Mouse (Mus musculus) forebrain, postnatal 0 days (tissue): ENCODE results near the gene Kif6. TPM values are rescaled to one million over a fixed set of nuclear protein-coding genes. Genes with fewer than 3 reads are reported as not detected.

Experiments used
- ATAC-seq: fragments of 200-750 bp; cut with Nextera tagmentation; 2 replicates; pipeline ENCODE4 v1.8.0; 2017; ENCODE audit warnings: mild to moderate bottlenecking, moderate library complexity
- DNase-seq: peaks from one replicate; pipeline ENCODE4 v3.0.0-alpha.2; 2015
- H3K27ac ChIP-seq: fragments of 300-500 bp; sonication (generic); 2 replicates; pipeline ENCODE4 v1.5.1; 2014; ENCODE audit warnings: low read depth, mild to moderate bottlenecking, antibody characterized with exemption, low read length, moderate library complexity, mixed read lengths
- H3K27me3 ChIP-seq: fragments of 300-500 bp; sonication (generic); 2 replicates; pipeline ENCODE4 v1.6.1; 2014; ENCODE audit warnings: mild to moderate bottlenecking, low read length, mixed read lengths; ENCODE audit not compliant: insufficient read depth
- H3K36me3 ChIP-seq: fragments of 300-500 bp; sonication (generic); 2 replicates; pipeline ENCODE4 v1.6.1; 2014; ENCODE audit warnings: mild to moderate bottlenecking, moderate library complexity; ENCODE audit not compliant: insufficient read depth
- H3K4me1 ChIP-seq: fragments of 300-500 bp; sonication (generic); 2 replicates; pipeline ENCODE4 v1.6.1; 2014; ENCODE audit warnings: antibody characterized with exemption; ENCODE audit not compliant: insufficient read depth
- H3K4me2 ChIP-seq: fragments of 300-500 bp; sonication (generic); 2 replicates; pipeline ENCODE4 v1.6.1; 2014; ENCODE audit warnings: low read depth, mild to moderate bottlenecking, moderate library complexity
- H3K4me3 ChIP-seq: fragments of 300-500 bp; sonication (generic); 2 replicates; pipeline ENCODE4 v1.5.1; 2014; ENCODE audit warnings: low read depth, low read length, mixed read lengths
- H3K9ac ChIP-seq: fragments of 300-500 bp; sonication (generic); 2 replicates; pipeline ENCODE4 v1.6.1; 2014; ENCODE audit warnings: mild to moderate bottlenecking
- H3K9me3 ChIP-seq: fragments of 300-500 bp; sonication (generic); 2 replicates; pipeline ENCODE4 v1.6.1; 2016; ENCODE audit warnings: low read length
- CTCF ChIP-seq: sonication (generic); IDR thresholded peaks from 2 replicates; pipeline ENCODE4 v1.5.1; 2016; ENCODE audit warnings: antibody characterized with exemption, control low read depth, low read depth
- WGBS: fragments of 180-500 bp; shearing (Covaris S2); extraction: QIAGEN DNeasy Blood & Tissue Kit; methylation state at CpG from one replicate; pipeline ENCODE4 v1.1.7; 2014; 5-methylcytosine and 5-hydroxymethylcytosine counted together
- polyA plus RNA-seq: library from polyadenylated mRNA; unstranded; fragments of >200 nt; fragmentation: Nextera tagmentation; extraction: Ambion mirVana; gene quantifications from 2 replicates; pipeline ENCODE4 v1.2.1, GENCODE M21; 2015
- total RNA-seq: library from RNA; depleted of rRNA; stranded (reverse); fragments of >200 nt; gene quantifications from 2 replicates; pipeline ENCODE4 v1.2.3, GENCODE M21; 2014

Gene Kif6
- total and polyA plus RNA-seq, 2 experiments from 2014 or later: 2.0 to 7.4 TPM

GRCm38 (mm10) chr17:49890861-49891260 is 275.9 kb downstream of the Kif6 start:
- 75% methylated on average over 16 of the region's 16 CpGs for WGBS
- no peak overlapping the region for H3K4me3 ChIP-seq
- peak; percentile 39 for TF ChIP-seq CTCF
- no peak overlapping the region for H3K27ac ChIP-seq
- H3K4me2 ChIP-seq: no peak overlapping the region
- H3K9me3 ChIP-seq: no peaks in the 10 kb centered on the region
- no peaks in the 10 kb centered on the region for H3K4me1 ChIP-seq
- ATAC-seq (peak; percentile 57), DNase-seq (peak; percentile 61)
- H3K36me3 ChIP-seq: no peaks in the 10 kb centered on the region
- H3K27me3 ChIP-seq: no peaks in the 10 kb centered on the region
- H3K9ac ChIP-seq: no peak overlapping the region

GRCm38 (mm10) chr17:49892390-49892789 is 277.5 kb downstream of the Kif6 start:
- no peak overlapping the region for H3K4me3 ChIP-seq
- ATAC-seq (peak; percentile 64), DNase-seq (peak; percentile 61)
- 72% methylated on average over 6 of the region's 6 CpGs for WGBS
- no peaks in the 10 kb centered on the region for H3K9me3 ChIP-seq
- no peaks in the 10 kb centered on the region for H3K36me3 ChIP-seq
- H3K4me2 ChIP-seq: no peak overlapping the region
- no peaks in the 10 kb centered on the region for H3K4me1 ChIP-seq
- no peak overlapping the region for H3K9ac ChIP-seq
- no peaks in the 10 kb centered on the region for H3K27me3 ChIP-seq
- TF ChIP-seq CTCF: no peak
- H3K27ac ChIP-seq: no peak overlapping the region

GRCm38 (mm10) chr17:49894471-49894870 is 279.5 kb downstream of the Kif6 start:
- no peak overlapping the region for H3K4me3 ChIP-seq
- H3K9me3 ChIP-seq: no peaks in the 10 kb centered on the region
- no peaks in the 10 kb centered on the region for H3K4me1 ChIP-seq
- 89% methylated on average over 6 of the region's 6 CpGs for WGBS
- no peaks in the 10 kb centered on the region for H3K27me3 ChIP-seq
- no peaks in the 10 kb centered on the region for H3K36me3 ChIP-seq
- DNase-seq (no peak), ATAC-seq (no peak)
- TF ChIP-seq CTCF: no peak
- H3K4me2 ChIP-seq: no peak overlapping the region
- no peak overlapping the region for H3K9ac ChIP-seq
- H3K27ac ChIP-seq: no peak overlapping the region

GRCm38 (mm10) chr17:49898849-49899331 is 284.0 kb downstream of the Kif6 start:
- ATAC-seq (peak; percentile 84), DNase-seq (peak; percentile 94)
- WGBS: 9% methylated on average over 7 of the region's 7 CpGs
- Histone ChIP-seq H3K9ac (no peak overlapping the region; the same call in 1 of the 2 replicates), H3K36me3 (no peaks in the 10 kb centered on the region), H3K4me3 (no peak overlapping the region), H3K4me2 (no peak overlapping the region), H3K4me1 (no peaks in the 10 kb centered on the region), H3K27ac (no peak overlapping the region), H3K27me3 (no peaks in the 10 kb centered on the region), H3K9me3 (no peaks in the 10 kb centered on the region)
- peak; percentile 99 for TF ChIP-seq CTCF

GRCm38 (mm10) chr17:49902613-49903012 is 287.7 kb downstream of the Kif6 start:
- Histone ChIP-seq H3K36me3 (no peaks in the 10 kb centered on the region), H3K27ac (no peak overlapping the region), H3K4me3 (no peak overlapping the region), H3K27me3 (no peaks in the 10 kb centered on the region), H3K9ac (no peak overlapping the region), H3K9me3 (no peaks in the 10 kb centered on the region), H3K4me2 (no peak overlapping the region), H3K4me1 (no peaks in the 10 kb centered on the region)
- ATAC-seq: no peak
- no peak for TF ChIP-seq CTCF
- DNase-seq: no peak
- 89% methylated on average over 7 of the region's 7 CpGs for WGBS

- Histone ChIP-seq H3K27ac (no peak overlapping the region), H3K36me3 (no peaks in the 10 kb centered on the region), H3K27me3 (no peaks in the 10 kb centered on the region), H3K4me1 (no peaks in the 10 kb centered on the region), H3K4me3 (no peak overlapping the region), H3K4me2 (no peak overlapping the region), H3K9me3 (no peaks in the 10 kb centered on the region), H3K9ac (no peak overlapping the region)
- no peak for ATAC-seq
- no peak for DNase-seq
- no peak for TF ChIP-seq CTCF
- 70% methylated on average over 4 of the region's 4 CpGs for WGBS
Measured at GRCm38 (mm10) chr17:49923429-49923828, 308.5 kb downstream of the Kif6 start.

GRCm38 (mm10) chr17:49927611-49928010 is 312.7 kb downstream of the Kif6 start:
- ATAC-seq: no peak

More at GRCm38 (mm10) chr17:49927611-49928010, 312.7 kb downstream of the Kif6 start:
- Histone ChIP-seq H3K36me3 (no peaks in the 10 kb centered on the region), H3K4me3 (no peak overlapping the region), H3K9ac (no peak overlapping the region), H3K4me2 (no peak overlapping the region), H3K27me3 (no peaks in the 10 kb centered on the region), H3K27ac (no peak overlapping the region), H3K9me3 (no peaks in the 10 kb centered on the region), H3K4me1 (no peaks in the 10 kb centered on the region)
- no peak for DNase-seq
- WGBS: 77% methylated on average over 2 of the region's 2 CpGs
- no peak for TF ChIP-seq CTCF
